Mouse (Mus musculus) liver, postnatal 0 days (tissue): ENCODE results near the gene Myh15. TPM values are rescaled to one million over a fixed set of nuclear protein-coding genes. Genes with fewer than 3 reads are reported as not detected.
A peak's percentile ranks its signal among the peaks of the same experiment; 100 is the strongest.

Experiments
- ATAC-seq: fragments of 200-750 bp; cut with Nextera tagmentation; 2 replicates; pipeline ENCODE4 v1.8.0; 2017; ENCODE audit warnings: mild to moderate bottlenecking, moderate library complexity
- DNase-seq: peaks from one replicate; pipeline ENCODE4 v3.0.0-alpha.2; 2016
- H3K27ac ChIP-seq: fragments of 300-500 bp; sonication (generic); 2 replicates; pipeline ENCODE4 v1.5.1; 2014; ENCODE audit warnings: antibody characterized with exemption, moderate library complexity, mild to moderate bottlenecking, low read depth
- H3K27me3 ChIP-seq: fragments of 300-500 bp; sonication (generic); 2 replicates; pipeline ENCODE4 v1.6.1; 2014; ENCODE audit warnings: low read length, control low read depth, mixed read lengths; ENCODE audit not compliant: insufficient read depth
- H3K36me3 ChIP-seq: fragments of 300-500 bp; sonication (generic); replicated peaks from 2 replicates; pipeline ENCODE4 v1.6.1; 2014; ENCODE audit warnings: mild to moderate bottlenecking, control low read depth, low read length, moderate library complexity, mixed read lengths; ENCODE audit not compliant: insufficient read depth
- H3K4me1 ChIP-seq: fragments of 300-500 bp; sonication (generic); 2 replicates; pipeline ENCODE4 v1.6.1; 2014; ENCODE audit warnings: antibody characterized with exemption, mild to moderate bottlenecking, control low read depth; ENCODE audit not compliant: insufficient read depth
- H3K4me2 ChIP-seq: fragments of 300-500 bp; sonication (generic); 2 replicates; pipeline ENCODE4 v1.6.1; 2014; ENCODE audit warnings: low read depth, mild to moderate bottlenecking, low read length, moderate library complexity, mixed read lengths
- H3K4me3 ChIP-seq: fragments of 300-500 bp; sonication (generic); 2 replicates; pipeline ENCODE4 v1.5.1; 2014; ENCODE audit warnings: low read depth, low read length
- H3K9ac ChIP-seq: fragments of 300-500 bp; sonication (generic); replicated peaks from 2 replicates; pipeline ENCODE4 v1.6.1; 2014; ENCODE audit warnings: mild to moderate bottlenecking, moderate library complexity
- H3K9me3 ChIP-seq: fragments of 300-500 bp; sonication (generic); 2 replicates; pipeline ENCODE4 v1.6.1; 2016; ENCODE audit warnings: mild to moderate bottlenecking, control low read depth, low read length, mixed read lengths
- CTCF ChIP-seq: sonication (generic); IDR thresholded peaks from 2 replicates; pipeline ENCODE4 v1.5.1; 2016; ENCODE audit warnings: antibody characterized with exemption, low read depth
- EP300 ChIP-seq: IDR thresholded peaks from 2 replicates; pipeline ENCODE4 v1.6.1; 2016; ENCODE audit warnings: antibody characterized with exemption, low read depth, mild to moderate bottlenecking
- WGBS: fragments of 180-500 bp; shearing (Covaris S2); extraction: QIAGEN DNeasy Blood & Tissue Kit; methylation state at CpG from one replicate; pipeline ENCODE4 v1.1.7; 2014; ENCODE audit not compliant: insufficient replicate concordance; 5-methylcytosine and 5-hydroxymethylcytosine counted together
- polyA plus RNA-seq: library from polyadenylated mRNA; unstranded; fragments of >200 nt; fragmentation: Nextera tagmentation; extraction: Ambion mirVana; gene quantifications from 2 replicates; pipeline ENCODE4 v1.2.1, GENCODE M21; 2015

Gene Myh15
- polyA plus RNA-seq, 1 experiment from 2014 or later = not detected

- WGBS = 80% methylated on average over 5 of the region's 5 CpGs
- Histone ChIP-seq H3K27me3 (no peaks in the 10 kb centered on the region), H3K4me2 (no peak overlapping the region), H3K4me3 (no peak overlapping the region), H3K9me3 (no peaks in the 10 kb centered on the region), H3K36me3 (no peaks in the 10 kb centered on the region), H3K27ac (no peak overlapping the region), H3K9ac (no peak overlapping the region), H3K4me1 (no peaks in the 10 kb centered on the region)
- ATAC-seq (no peak), DNase-seq (no peak)
- TF ChIP-seq EP300 (no peak), CTCF (no peak)
These were observed 12.1 kb downstream of the Myh15 start for GRCm38 (mm10) chr16:49069256-49069963.

GRCm38 (mm10) chr16:49071316-49071715 is 14.0 kb downstream of the Myh15 start:
- 40% methylated on average over 3 of the region's 3 CpGs for WGBS
- TF ChIP-seq EP300 (no peak), CTCF (no peak)
- no peaks in the 10 kb centered on the region for H3K4me1 ChIP-seq
- H3K36me3 ChIP-seq = no peaks in the 10 kb centered on the region
- H3K27me3 ChIP-seq = no peaks in the 10 kb centered on the region
- ATAC-seq (no peak), DNase-seq (no peak)
- no peak overlapping the region for H3K27ac ChIP-seq
- no peak overlapping the region for H3K9ac ChIP-seq
- H3K4me2 ChIP-seq = no peak overlapping the region
- H3K9me3 ChIP-seq = no peaks in the 10 kb centered on the region
- H3K4me3 ChIP-seq = no peak overlapping the region

- Histone ChIP-seq H3K4me1 (no peaks in the 10 kb centered on the region), H3K4me2 (no peak overlapping the region), H3K4me3 (no peak overlapping the region), H3K9me3 (no peaks in the 10 kb centered on the region), H3K36me3 (no peaks in the 10 kb centered on the region), H3K27me3 (no peaks in the 10 kb centered on the region), H3K27ac (no peak overlapping the region), H3K9ac (no peak overlapping the region)
- TF ChIP-seq EP300 (no peak), CTCF (no peak)
- 28% methylated on average over 1 of the region's 1 CpGs for WGBS
- no peak for ATAC-seq
- no peak for DNase-seq
These were observed 70.7 kb downstream of the Myh15 start for GRCm38 (mm10) chr16:49128015-49128414.

GRCm38 (mm10) chr16:49156193-49156592 is 98.9 kb downstream of the Myh15 start:
- H3K9me3 ChIP-seq = no peaks in the 10 kb centered on the region
- TF ChIP-seq EP300 (no peak), CTCF (no peak)
- WGBS = 68% methylated on average over 2 of the region's 2 CpGs
- no peaks in the 10 kb centered on the region for H3K36me3 ChIP-seq
- H3K27ac ChIP-seq = no peak overlapping the region
- ATAC-seq = no peak
- no peak overlapping the region for H3K4me2 ChIP-seq
- no peaks in the 10 kb centered on the region for H3K4me1 ChIP-seq
- H3K27me3 ChIP-seq = no peaks in the 10 kb centered on the region
- no peak for DNase-seq
- H3K9ac ChIP-seq = no peak overlapping the region
- H3K4me3 ChIP-seq = no peak overlapping the region

- TF ChIP-seq EP300 = no peak
- TF ChIP-seq CTCF = peak; percentile 83
- Histone ChIP-seq H3K27ac (no peak overlapping the region), H3K9ac (no peak overlapping the region), H3K4me2 (no peak overlapping the region), H3K27me3 (no peaks in the 10 kb centered on the region), H3K9me3 (no peaks in the 10 kb centered on the region), H3K36me3 (no peaks in the 10 kb centered on the region), H3K4me3 (no peak overlapping the region), H3K4me1 (no peaks in the 10 kb centered on the region)
- ATAC-seq = no peak
- DNase-seq = peak; percentile 55
- 36% methylated on average over 7 of the region's 7 CpGs for WGBS
These were observed 107.3 kb downstream of the Myh15 start for GRCm38 (mm10) chr16:49164349-49165137.

DNA sequence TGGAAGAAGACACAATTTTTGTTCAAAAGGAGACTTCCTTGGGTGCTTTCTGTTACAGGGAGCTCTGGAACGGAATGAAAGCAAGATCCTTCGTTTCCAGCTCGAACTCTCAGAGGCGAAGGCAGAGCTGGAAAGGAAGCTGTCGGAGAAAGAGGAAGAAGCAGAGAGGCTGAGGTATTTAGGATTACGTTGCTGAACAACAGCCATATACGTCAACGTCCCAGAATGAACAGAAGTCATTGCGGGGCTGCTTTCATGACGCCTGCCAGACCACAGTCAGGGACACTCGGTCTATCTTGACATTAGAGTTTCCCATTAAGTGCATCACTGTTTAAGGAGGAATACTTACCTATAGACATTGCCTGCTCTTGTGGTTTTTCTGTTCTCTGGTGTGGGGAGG is 108.4 kb downstream of the Myh15 start:
- ATAC-seq (no peak), DNase-seq (no peak)
- WGBS = 27% methylated on average over 11 of the region's 11 CpGs
- TF ChIP-seq EP300 = no peak
- TF ChIP-seq CTCF = no peak
- Histone ChIP-seq H3K36me3 (no peaks in the 10 kb centered on the region), H3K4me3 (no peak overlapping the region), H3K4me2 (peak overlapping the region; percentile 18; the same call in 1 of the 2 replicates), H3K9me3 (no peaks in the 10 kb centered on the region), H3K9ac (no peak overlapping the region), H3K4me1 (no peaks in the 10 kb centered on the region), H3K27ac (no peak overlapping the region), H3K27me3 (no peaks in the 10 kb centered on the region)
